Mouse (Mus musculus): Measurements from ENCODE around the gene Drd1. TPM values are rescaled to one million over a fixed set of nuclear protein-coding genes. Genes with fewer than 3 reads are reported as not detected.

Gene Drd1
- polyA plus RNA-seq (2012; rRNA removed) = 0.03 TPM in 1 of 2 replicates, not detected in the other

GRCm38 (mm10) chr13:54055448-54055861 lies at the start of gene Drd1:
Drd1 (minus strand) TSS chr13:54055705.

DNA sequence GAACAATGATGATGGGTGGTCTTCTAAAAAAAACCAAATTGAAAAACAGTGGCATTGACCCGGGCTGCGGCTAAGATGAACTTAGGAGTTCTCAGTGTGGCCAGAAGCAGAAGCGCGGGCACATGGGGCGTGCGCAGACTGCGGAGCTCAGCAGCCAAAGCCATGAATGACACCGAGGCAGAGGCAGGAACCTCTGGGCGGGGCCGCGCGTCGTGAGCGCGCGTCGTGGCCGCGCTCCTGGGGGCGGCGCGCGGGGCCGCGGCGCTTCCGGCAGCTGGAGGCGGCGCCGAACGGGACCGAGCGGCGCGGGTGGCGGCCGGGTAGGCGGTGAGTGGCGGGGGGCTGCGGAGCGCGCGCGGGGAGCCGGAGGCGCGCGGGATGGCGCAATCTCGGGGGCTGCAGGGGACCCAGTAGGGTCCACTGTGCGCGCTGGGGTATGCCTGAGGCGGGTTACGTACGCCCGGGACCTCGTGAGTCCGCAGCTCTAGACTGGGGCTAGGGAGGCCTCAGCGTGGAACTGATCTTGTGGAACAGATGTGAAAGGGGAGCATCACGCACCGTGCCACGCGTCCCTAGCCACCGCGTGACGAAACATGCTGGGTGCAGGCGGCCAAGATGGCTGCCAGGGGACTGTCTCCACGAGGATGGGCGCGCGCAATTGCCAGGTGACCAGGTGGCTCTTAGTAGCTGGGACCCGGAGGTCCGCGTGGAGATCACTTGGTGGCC lies 16.3 kb upstream of the Drd1 start, which contains the start of gene Sfxn1:
TSS of gene Sfxn1 (plus strand) at position 264 of the 726 bp plus-strand sequence.

Other genes with a start within 250 kb of the Drd1 start
- 10.9 and 14.3 TPM in 2 replicates for gene Sfxn1, start 16.2 kb upstream of the Drd1 start, polyA plus RNA-seq (2012; rRNA removed)
- gene Hrh2, start 136.4 kb upstream of the Drd1 start, polyA plus RNA-seq (2012; rRNA removed) = 0.21 and 0.45 TPM in 2 replicates